In genomic region chr11:97547957-97548706, GRCm38 (mm10) we compare ENCODE assay signal across 19 mouse cellular contexts. TPM values are rescaled to one million over a fixed set of nuclear protein-coding genes. Genes with fewer than 3 reads are reported as not detected.
DNase-seq lines count a peak whose midpoint lies in the region; ATAC-seq and TF ChIP-seq lines count a peak whose summit lies in the region.
"Had no signal": no experiment of that assay in that cellular context is flagged by ENCODE, and none has a peak within 500 bp of the region (broad histone marks: within the 10 kb centered on the region; RNA-seq: fewer than 3 reads in every experiment).

No protein-coding gene starts in this region.

- H3K4me3 ChIP-seq in hindbrain, postnatal 0 days (ENCODE audit: low read length): no peak overlapping the region
- no peak overlapping the region for H3K4me3 ChIP-seq in hindbrain, embryonic 11.5 days (ENCODE audit: low read depth, low read length)
- H3K4me3 ChIP-seq: erythroblast, embryonic 14.5 days had no signal

- H3K4me2 ChIP-seq in hindbrain, postnatal 0 days (ENCODE audit: low read depth, low read length): no peak overlapping the region
- H3K4me2 ChIP-seq in hindbrain, embryonic 11.5 days (replicated peaks; ENCODE audit: low read depth, low read length): no peak overlapping the region

- no peaks in the 10 kb centered on the region for H3K9me3 ChIP-seq in hindbrain, postnatal 0 days (ENCODE audit: low read length)
- no peaks in the 10 kb centered on the region for H3K9me3 ChIP-seq in hindbrain, embryonic 11.5 days (ENCODE audit: control insufficient read depth, low read length)
- H3K9me3 ChIP-seq: midbrain, embryonic 13.5 days; neural tube, embryonic 12.5 days had no signal

- no peak overlapping the region for H3K9ac ChIP-seq in hindbrain, postnatal 0 days (replicated peaks; ENCODE audit: low read length)
- no peak overlapping the region for H3K9ac ChIP-seq in hindbrain, embryonic 11.5 days (ENCODE audit: low read depth, low read length)
- H3K9ac ChIP-seq: midbrain, embryonic 13.5 days had no signal

- H3K4me1 ChIP-seq in hindbrain, postnatal 0 days (ENCODE audit: insufficient read depth, low read length): peaks cover 17% of the 10 kb centered on the region
- peaks cover 16% of the 10 kb centered on the region for H3K4me1 ChIP-seq in hindbrain, embryonic 11.5 days (replicated peaks; ENCODE audit: control insufficient read depth, insufficient read depth, low read length)

- 66% methylated on average over 12 of the region's 12 CpGs for WGBS in hindbrain, postnatal 0 days
- WGBS in hindbrain, embryonic 11.5 days: 68% methylated on average over 12 of the region's 12 CpGs

- ATAC-seq in hindbrain, postnatal 0 days: no peak
- no peak for ATAC-seq in hindbrain, embryonic 11.5 days (ENCODE audit: low FRiP score)
- ATAC-seq: CD4-positive, CD25-positive, alpha-beta regulatory T cell, adult 4 months had no signal

- H3K27ac ChIP-seq in hindbrain, postnatal 0 days: no peak overlapping the region
- no peak overlapping the region for H3K27ac ChIP-seq in hindbrain, embryonic 11.5 days (ENCODE audit: low read depth, low read length)
- H3K27ac ChIP-seq: kidney, postnatal 0 days; midbrain, embryonic 13.5 days; neural tube, embryonic 12.5 days had no signal

- H3K27me3 ChIP-seq in hindbrain, postnatal 0 days (ENCODE audit: insufficient read depth, low read length): 0 out of 2 replicates have a peak, but pooled peaks cover 3% of the 10 kb centered on the region
- H3K27me3 ChIP-seq in hindbrain, embryonic 11.5 days (ENCODE audit: control insufficient read depth, insufficient read depth, low read length): peaks cover 50% of the 10 kb centered on the region

- peak; percentile 18; the same call in 1 of the 2 replicates for TF ChIP-seq CTCF in hindbrain, postnatal 0 days (IDR thresholded peaks at IDR 0.05; ENCODE audit: low read depth)

- no peaks in the 10 kb centered on the region for H3K36me3 ChIP-seq in hindbrain, postnatal 0 days (ENCODE audit: insufficient read depth, low read length)
- no peaks in the 10 kb centered on the region for H3K36me3 ChIP-seq in hindbrain, embryonic 11.5 days (ENCODE audit: control insufficient read depth, insufficient read depth, low read length)
- H3K36me3 ChIP-seq: midbrain, embryonic 13.5 days; neural tube, embryonic 12.5 days had no signal

- no peak for DNase-seq in hindbrain, postnatal 0 days (ENCODE audit: low spot score)
- DNase-seq in hindbrain, embryonic 11.5 days (ENCODE audit: low spot score): no peak
- DNase-seq in ES-CJ7 (ENCODE audit: low read depth, low spot score): peak; percentile 44
- peak; percentile 57 for DNase-seq in ZHBTc4 (ENCODE audit: low read depth, low spot score)
- DNase-seq in cerebellum, postnatal 36 days: peak; percentile 56 to 68
- DNase-seq in adrenal gland, postnatal 36 days: no peak
- no peak for DNase-seq in left cerebral cortex, adult 11 months (ENCODE audit: low spot score)
- DNase-seq: gastrocnemius, postnatal 14 days; layer of hippocampus, adult 9-11 months; lung, adult 2 months; lung, postnatal 4 days; right cerebral cortex, postnatal 4 days had no signal

RNA-seq across cellular contexts. Expression of gene Srcin1, which starts 27.9 kb away (rescaled TPM):
- total RNA-seq in hindbrain, postnatal 0 days (2014; rRNA removed): 104 and 141 TPM in 2 replicates
- 14.3 and 14.7 TPM in 2 replicates for polyA plus RNA-seq in hindbrain, postnatal 0 days (2015; fragmentation: Nextera tagmentation; extraction: Ambion mirVana)
- polyA plus RNA-seq in hindbrain, embryonic 11.5 days (2014; fragmentation: Nextera tagmentation; extraction: Ambion mirVana): 1.9 and 2.2 TPM in 2 replicates
- 10 to 100 TPM in 1 of 2 experiments, 1 to 10 TPM in 1; 6.8 to 14.5 TPM for total RNA-seq in adrenal gland, postnatal 36 days (2021)
- polyA plus RNA-seq: CD4-positive, CD25-positive, alpha-beta regulatory T cell, adult 4 months; erythroblast, embryonic 14.5 days had no signal

RNA-seq across cellular contexts. Expression of gene 4933428G20Rik, which starts 48.0 kb away (rescaled TPM):
- 0.43 TPM in 1 of 2 replicates, not detected in the other for total RNA-seq in hindbrain, postnatal 0 days (2014; rRNA removed)
- 0.48 and 1.1 TPM in 2 replicates for polyA plus RNA-seq in hindbrain, postnatal 0 days (2015; fragmentation: Nextera tagmentation; extraction: Ambion mirVana)
- 0.20 TPM in 1 of 2 replicates, not detected in the other for polyA plus RNA-seq in hindbrain, embryonic 11.5 days (2014; fragmentation: Nextera tagmentation; extraction: Ambion mirVana)
- under 1 TPM in 1 of 2 experiments, not detected in 1; 0.33 TPM for total RNA-seq in adrenal gland, postnatal 36 days (2021)
- total RNA-seq: gastrocnemius, postnatal 14 days; heart, postnatal 25 days; liver, adult 2 months had no signal
- polyA plus RNA-seq: CD4-positive, CD25-positive, alpha-beta regulatory T cell, adult 4 months; erythroblast, embryonic 14.5 days; liver, adult 2 months had no signal

Comparison
In these comparisons a context has a peak if more than half of its experiments do, and no peak if none do; other contexts are left out.
1. DNase-seq: peak in ES-CJ7 (single experiment), ZHBTc4 (single experiment) and cerebellum, postnatal 36 days (2 of 2); none in hindbrain, postnatal 0 days (single experiment), hindbrain, embryonic 11.5 days (single experiment), adrenal gland, postnatal 36 days (0 of 2) and left cerebral cortex, adult 11 months (single experiment).